Mouse (Mus musculus) neural tube, embryonic 12.5 days (tissue): ENCODE results near the gene Kdelr1. TPM values are rescaled to one million over a fixed set of nuclear protein-coding genes. Genes with fewer than 3 reads are reported as not detected.

Experiments
- ATAC-seq: fragments of 200-750 bp; cut with Nextera tagmentation; 2 replicates; pipeline ENCODE4 v1.8.0; 2017; ENCODE audit warnings: low read depth, mild to moderate bottlenecking, moderate TSS enrichment, moderate library complexity; ENCODE audit not compliant: low FRiP score
- H3K27ac ChIP-seq: fragments of 300-500 bp; sonication (generic); 2 replicates; pipeline ENCODE4 v1.5.1; 2016
- H3K27me3 ChIP-seq: fragments of 300-500 bp; sonication (generic); replicated peaks from 2 replicates; pipeline ENCODE4 v1.6.1; 2016; ENCODE audit warnings: mild to moderate bottlenecking
- H3K36me3 ChIP-seq: fragments of 300-500 bp; sonication (generic); 2 replicates; pipeline ENCODE4 v1.6.1; 2016; ENCODE audit warnings: mild to moderate bottlenecking
- H3K4me1 ChIP-seq: fragments of 300-500 bp; sonication (generic); 2 replicates; pipeline ENCODE4 v1.6.1; 2016
- H3K4me2 ChIP-seq: fragments of 300-500 bp; sonication (generic); replicated peaks from 2 replicates; pipeline ENCODE4 v1.6.1; 2016; ENCODE audit warnings: mild to moderate bottlenecking
- H3K4me3 ChIP-seq: fragments of 300-500 bp; sonication (generic); 2 replicates; pipeline ENCODE4 v1.5.1; 2016
- H3K9ac ChIP-seq: fragments of 300-500 bp; sonication (generic); 2 replicates; pipeline ENCODE4 v1.6.1; 2016; ENCODE audit warnings: mild to moderate bottlenecking
- H3K9me3 ChIP-seq: fragments of 300-500 bp; sonication (generic); 2 replicates; pipeline ENCODE4 v1.6.1; 2016; ENCODE audit warnings: mild to moderate bottlenecking
- WGBS: fragments of 180-500 bp; shearing (Covaris S2); methylation state at CpG from one replicate; pipeline ENCODE4 v1.1.7; 2016; 5-methylcytosine and 5-hydroxymethylcytosine counted together
- polyA plus RNA-seq: library from polyadenylated mRNA; unstranded; fragments of >200 nt; fragmentation: Nextera tagmentation; extraction: Ambion mirVana; gene quantifications from 2 replicates; pipeline ENCODE4 v1.2.1, GENCODE M21; 2016

Gene Kdelr1
- polyA plus RNA-seq, 1 experiment from 2014 or later: 41.8 TPM

- Histone ChIP-seq H3K4me1 (peaks cover 10% of the 10 kb centered on the region), H3K4me2 (no peak overlapping the region), H3K27ac (no peak overlapping the region), H3K27me3 (peaks cover 27% of the 10 kb centered on the region), H3K9me3 (no peaks in the 10 kb centered on the region), H3K9ac (no peak overlapping the region), H3K4me3 (no peak overlapping the region), H3K36me3 (no peaks in the 10 kb centered on the region)
- ATAC-seq: no peak
- WGBS: 90% methylated on average over 12 of the region's 12 CpGs
Measured at GRCm38 (mm10) chr7:45853089-45853488, 19.5 kb upstream of the Kdelr1 start.

GRCm38 (mm10) chr7:45856950-45857901, 15.3 kb upstream of the Kdelr1 start:
- WGBS: 3% methylated on average over 30 of the region's 30 CpGs
- no peak overlapping the region for H3K27ac ChIP-seq
- H3K4me2 ChIP-seq: peak overlapping the region; percentile 58
- no peaks in the 10 kb centered on the region for H3K36me3 ChIP-seq
- 0 out of 2 replicates have a peak, but pooled peaks have one; percentile 22 for ATAC-seq
- H3K9ac ChIP-seq: peak overlapping the region; percentile 38; the same call in 1 of the 2 replicates
- peaks cover 41% of the 10 kb centered on the region for H3K27me3 ChIP-seq
- H3K4me1 ChIP-seq: peaks cover 23% of the 10 kb centered on the region
- no peaks in the 10 kb centered on the region for H3K9me3 ChIP-seq
- peak overlapping the region; percentile 23 for H3K4me3 ChIP-seq

GRCm38 (mm10) chr7:45859008-45859407, 13.6 kb upstream of the Kdelr1 start:
- ATAC-seq: no peak
- Histone ChIP-seq H3K4me2 (0 out of 2 replicates have a peak overlapping the region, but pooled peaks have one; percentile 1), H3K36me3 (no peaks in the 10 kb centered on the region), H3K4me3 (no peak overlapping the region), H3K4me1 (peaks cover 23% of the 10 kb centered on the region), H3K9me3 (no peaks in the 10 kb centered on the region), H3K27me3 (peaks cover 46% of the 10 kb centered on the region), H3K9ac (no peak overlapping the region), H3K27ac (no peak overlapping the region)
- WGBS: 77% methylated on average over 4 of the region's 4 CpGs

GRCm38 (mm10) chr7:45862804-45863203, 9.8 kb upstream of the Kdelr1 start:
- H3K4me1 ChIP-seq: peaks cover 33% of the 10 kb centered on the region
- no peak for ATAC-seq
- peaks cover 46% of the 10 kb centered on the region for H3K27me3 ChIP-seq
- no peak overlapping the region for H3K4me3 ChIP-seq
- no peak overlapping the region for H3K9ac ChIP-seq
- no peak overlapping the region for H3K27ac ChIP-seq
- WGBS: 84% methylated on average over 7 of the region's 7 CpGs
- no peak overlapping the region for H3K4me2 ChIP-seq
- H3K9me3 ChIP-seq: no peaks in the 10 kb centered on the region
- no peaks in the 10 kb centered on the region for H3K36me3 ChIP-seq

- WGBS: 63% methylated on average over 3 of the region's 3 CpGs
- Histone ChIP-seq H3K9me3 (no peaks in the 10 kb centered on the region), H3K36me3 (no peaks in the 10 kb centered on the region), H3K9ac (no peak overlapping the region), H3K4me3 (no peak overlapping the region), H3K27me3 (peaks cover 50% of the 10 kb centered on the region), H3K27ac (no peak overlapping the region), H3K4me1 (peaks cover 46% of the 10 kb centered on the region), H3K4me2 (no peak overlapping the region)
- ATAC-seq: no peak
Measured at GRCm38 (mm10) chr7:45864435-45864834, 8.1 kb upstream of the Kdelr1 start.

- 1% methylated on average over 117 of the region's 117 CpGs for WGBS
- H3K9me3 ChIP-seq: no peaks in the 10 kb centered on the region
- H3K4me2 ChIP-seq: peak overlapping the region; percentile 85
- ATAC-seq: peak; percentile 12
- H3K4me3 ChIP-seq: peak overlapping the region; percentile 62
- H3K36me3 ChIP-seq: no peaks in the 10 kb centered on the region
- H3K4me1 ChIP-seq: peaks cover 51% of the 10 kb centered on the region
- peak overlapping the region; percentile 20; the same call in 1 of the 2 replicates for H3K27ac ChIP-seq
- H3K27me3 ChIP-seq: peaks cover 68% of the 10 kb centered on the region
- H3K9ac ChIP-seq: peak overlapping the region; percentile 88
Measured at GRCm38 (mm10) chr7:45865925-45866910, 6.4 kb upstream of the Kdelr1 start.

- no peak for ATAC-seq
- Histone ChIP-seq H3K4me2 (peak overlapping the region; percentile 85), H3K9me3 (no peaks in the 10 kb centered on the region), H3K9ac (peak overlapping the region; percentile 33; the same call in 1 of the 2 replicates), H3K4me1 (peaks cover 53% of the 10 kb centered on the region), H3K27ac (no peak overlapping the region), H3K4me3 (no peak overlapping the region), H3K27me3 (peaks cover 64% of the 10 kb centered on the region), H3K36me3 (no peaks in the 10 kb centered on the region)
- WGBS: 9% methylated on average over 2 of the region's 2 CpGs
Measured at GRCm38 (mm10) chr7:45867871-45868270, 4.7 kb upstream of the Kdelr1 start.

GRCm38 (mm10) chr7:45869107-45869670, 3.4 kb upstream of the Kdelr1 start:
- peak overlapping the region; percentile 36 for H3K9ac ChIP-seq
- ATAC-seq: no peak
- WGBS: 7% methylated on average over 8 of the region's 8 CpGs

GRCm38 (mm10) chr7:45869787-45870186, 2.8 kb upstream of the Kdelr1 start:
- Histone ChIP-seq H3K9me3 (no peaks in the 10 kb centered on the region), H3K9ac (peak overlapping the region; percentile 36), H3K4me1 (peaks cover 66% of the 10 kb centered on the region), H3K27ac (no peak overlapping the region), H3K4me3 (peak overlapping the region; percentile 27), H3K36me3 (0 out of 2 replicates have a peak, but pooled peaks cover 4% of the 10 kb centered on the region), H3K4me2 (peak overlapping the region; percentile 85), H3K27me3 (peaks cover 64% of the 10 kb centered on the region)
- WGBS: 7% methylated on average over 14 of the region's 14 CpGs
- ATAC-seq: no peak

More at GRCm38 (mm10) chr7:45869107-45869670, 3.4 kb upstream of the Kdelr1 start:
- no peaks in the 10 kb centered on the region for H3K9me3 ChIP-seq
- H3K36me3 ChIP-seq: no peaks in the 10 kb centered on the region
- peaks cover 64% of the 10 kb centered on the region for H3K27me3 ChIP-seq
- peak overlapping the region; percentile 85 for H3K4me2 ChIP-seq
- peaks cover 61% of the 10 kb centered on the region for H3K4me1 ChIP-seq
- H3K4me3 ChIP-seq: peak overlapping the region; percentile 27
- no peak overlapping the region for H3K27ac ChIP-seq

GRCm38 (mm10) chr7:45870282-45871058, 2.1 kb upstream of the Kdelr1 start:
- peaks cover 61% of the 10 kb centered on the region for H3K27me3 ChIP-seq
- no peak for ATAC-seq

More at GRCm38 (mm10) chr7:45870282-45871058, 2.1 kb upstream of the Kdelr1 start:
- H3K4me2 ChIP-seq: peak overlapping the region; percentile 85
- H3K36me3 ChIP-seq: peaks cover 6% of the 10 kb centered on the region; the same call in 1 of the 2 replicates
- no peak overlapping the region for H3K27ac ChIP-seq
- H3K9ac ChIP-seq: peak overlapping the region; percentile 36
- 3% methylated on average over 30 of the region's 30 CpGs for WGBS
- peaks cover 70% of the 10 kb centered on the region for H3K4me1 ChIP-seq
- no peaks in the 10 kb centered on the region for H3K9me3 ChIP-seq
- H3K4me3 ChIP-seq: peak overlapping the region; percentile 27
